Mouse (Mus musculus): Measurements from ENCODE around the gene Smad6.

The Smad6 gene

DNA sequence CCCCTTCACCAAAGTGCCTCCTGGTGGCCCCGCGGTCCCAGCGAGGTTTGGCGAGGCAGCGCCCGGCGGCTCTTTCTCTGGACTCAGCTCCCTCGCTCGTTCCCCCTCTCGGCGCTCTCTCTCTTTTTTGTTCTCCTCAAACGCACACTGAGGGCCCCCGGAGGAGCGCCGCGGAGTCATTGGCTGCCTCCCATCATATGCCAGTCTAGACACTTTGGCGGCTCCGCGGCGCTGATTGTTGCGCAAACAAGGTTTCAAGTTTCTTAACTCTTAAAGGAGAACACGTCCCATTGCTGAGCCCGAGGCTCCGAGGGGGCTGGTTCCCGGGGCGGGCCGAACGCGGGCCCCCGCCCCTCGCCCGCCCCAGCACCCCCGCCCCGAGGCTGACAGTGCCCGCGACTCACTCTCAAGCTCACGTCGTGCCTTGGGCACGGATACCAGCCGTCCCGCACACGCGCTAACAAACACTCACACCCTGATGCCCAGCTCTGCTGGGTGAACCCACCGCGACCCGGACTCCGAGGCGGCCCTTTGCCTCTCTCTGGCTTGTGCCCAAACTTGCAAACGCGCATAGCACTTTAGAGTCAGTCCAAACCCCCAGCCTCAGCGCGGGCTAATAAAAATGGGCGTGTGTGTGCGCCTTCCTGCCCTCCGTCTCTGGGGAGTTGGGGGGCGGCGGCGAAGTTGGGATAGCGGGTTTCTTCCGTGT is at the start of gene Smad6:
TSS of gene Smad6 (minus strand) at position 207 of the 709 bp plus-strand sequence.
- peak; percentile 59 for DNase-seq (ENCODE audit: low read depth, low spot score)
- H3K36me3 ChIP-seq (ENCODE audit: control insufficient read depth, insufficient read depth, low read length, poor library complexity, severe bottlenecking), result no peaks in the 10 kb centered on the region
- H3K27me3 ChIP-seq (ENCODE audit: control insufficient read depth, insufficient read depth, low read length, poor library complexity, severe bottlenecking), result peaks cover under 1% of the 10 kb centered on the region; the same call in 1 of the 2 replicates

DNA sequence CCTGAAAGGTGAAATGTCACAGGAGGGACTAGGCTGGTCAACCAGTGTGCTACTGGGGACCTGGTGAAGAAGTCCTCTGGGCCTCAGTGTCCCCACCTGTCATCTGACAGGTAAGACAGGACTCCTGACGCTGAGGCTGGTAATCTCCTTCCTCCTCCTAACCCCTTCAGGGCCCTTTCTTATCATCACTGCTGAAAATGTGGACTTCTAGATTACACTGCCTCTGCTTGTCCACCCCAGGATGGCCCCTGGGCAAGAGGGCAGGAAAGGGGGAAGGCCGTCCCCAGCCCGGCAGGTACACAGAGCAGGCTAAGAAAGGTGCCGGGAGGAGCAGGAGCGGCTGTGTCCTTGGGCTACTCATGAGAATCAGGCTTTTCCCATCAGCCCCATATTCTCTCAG is 48.8 kb upstream of the Smad6 start:
- Histone ChIP-seq H3K27me3 (ENCODE audit: control insufficient read depth, insufficient read depth, low read length, poor library complexity, severe bottlenecking) (no peaks in the 10 kb centered on the region), H3K36me3 (ENCODE audit: control insufficient read depth, insufficient read depth, low read length, poor library complexity, severe bottlenecking) (no peaks in the 10 kb centered on the region)
- DNase-seq (ENCODE audit: low read depth, low spot score), result no peak

DNA sequence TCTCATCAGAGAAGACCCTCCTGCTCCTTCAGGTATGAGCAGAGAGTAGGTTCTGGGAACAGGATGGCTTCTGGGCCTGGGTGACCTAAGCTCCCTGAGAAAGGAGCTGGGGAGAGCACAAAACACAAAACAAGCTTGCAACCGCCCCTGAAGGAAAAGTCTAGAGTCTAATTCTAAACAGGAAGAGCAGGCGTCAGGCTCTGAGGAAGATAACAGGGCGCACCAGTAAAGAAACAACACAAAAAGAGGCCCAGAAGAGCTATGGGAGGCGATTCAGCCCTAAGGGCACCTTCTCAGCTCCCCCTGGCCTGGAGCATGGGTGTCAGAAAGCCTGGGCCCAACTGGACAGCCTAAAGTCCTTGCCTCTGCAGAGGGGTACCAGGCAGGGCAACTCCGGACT is 47.3 kb upstream of the Smad6 start:
- H3K36me3 ChIP-seq (ENCODE audit: control insufficient read depth, insufficient read depth, low read length, poor library complexity, severe bottlenecking), result no peaks in the 10 kb centered on the region
- no peak for DNase-seq (ENCODE audit: low read depth, low spot score)
- no peaks in the 10 kb centered on the region for H3K27me3 ChIP-seq (ENCODE audit: control insufficient read depth, insufficient read depth, low read length, poor library complexity, severe bottlenecking)

DNA sequence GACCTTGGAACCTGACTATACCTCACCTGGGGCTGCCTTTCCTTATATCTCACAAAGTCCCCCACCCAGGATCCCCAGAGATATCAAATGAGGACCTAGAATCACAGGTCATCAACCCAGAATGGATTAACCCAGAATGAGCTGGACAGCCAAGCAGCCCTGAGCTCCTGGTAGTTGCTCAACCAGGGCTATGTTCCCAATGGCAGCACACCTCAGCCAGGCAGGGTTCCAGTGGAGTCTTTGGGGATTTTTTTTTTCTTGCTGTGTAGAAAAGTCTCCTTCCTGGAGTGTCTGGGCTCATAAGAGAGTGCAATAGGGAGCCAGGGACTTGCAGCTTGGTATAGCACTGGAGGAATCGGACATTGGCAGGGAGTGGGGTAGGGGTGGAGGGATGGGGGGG is 46.7 kb upstream of the Smad6 start:
- Histone ChIP-seq H3K27me3 (ENCODE audit: control insufficient read depth, insufficient read depth, low read length, poor library complexity, severe bottlenecking) (no peaks in the 10 kb centered on the region), H3K36me3 (ENCODE audit: control insufficient read depth, insufficient read depth, low read length, poor library complexity, severe bottlenecking) (no peaks in the 10 kb centered on the region)
- DNase-seq (ENCODE audit: low read depth, low spot score), result no peak

DNA sequence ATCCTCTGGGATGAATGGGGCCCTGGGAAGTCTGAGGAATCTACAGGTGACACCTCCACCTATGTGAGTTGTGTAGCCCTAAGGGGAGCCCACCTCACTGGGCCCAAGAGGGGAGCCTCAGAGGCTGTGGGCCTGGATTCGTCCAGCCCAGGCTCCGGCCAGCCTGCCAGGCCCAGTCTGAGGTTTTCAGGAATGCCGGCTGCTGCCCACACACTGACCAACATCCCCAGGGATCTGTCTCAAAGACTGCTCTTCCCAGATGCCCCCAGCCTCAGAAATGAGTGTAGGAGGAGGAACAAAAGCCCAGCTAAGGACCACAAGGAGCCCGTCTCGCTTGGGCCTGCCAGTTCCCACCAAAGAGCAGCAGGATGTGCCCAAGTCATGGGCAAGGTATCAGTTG is 45.9 kb upstream of the Smad6 start:
- Histone ChIP-seq H3K36me3 (ENCODE audit: control insufficient read depth, insufficient read depth, low read length, poor library complexity, severe bottlenecking) (no peaks in the 10 kb centered on the region), H3K27me3 (ENCODE audit: control insufficient read depth, insufficient read depth, low read length, poor library complexity, severe bottlenecking) (no peaks in the 10 kb centered on the region)
- no peak for DNase-seq (ENCODE audit: low read depth, low spot score)

DNA sequence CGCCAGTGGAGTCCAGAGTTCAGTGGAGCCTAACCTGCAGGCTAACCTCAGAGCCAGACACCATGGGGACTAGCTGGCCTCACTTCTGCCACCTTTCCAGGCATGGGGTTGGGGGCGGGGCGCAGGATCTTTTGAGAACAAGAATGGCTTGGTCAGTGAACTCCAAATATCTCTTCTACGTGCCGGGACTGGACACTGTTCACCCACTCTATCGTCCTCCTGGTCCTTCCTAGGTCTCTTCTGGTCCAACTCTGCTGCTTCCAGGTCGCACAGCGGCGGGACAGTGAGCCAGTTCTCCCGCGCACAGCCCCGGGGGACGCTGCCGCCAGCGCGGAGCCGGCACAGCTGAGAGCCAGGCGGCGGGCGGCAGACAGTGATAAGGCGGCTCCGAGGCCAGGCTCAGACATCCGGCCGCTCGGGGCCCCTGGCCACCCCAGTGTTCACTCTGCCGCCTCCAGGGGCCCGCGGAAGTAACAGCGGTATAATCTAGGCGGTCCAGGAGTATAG is 38.2 kb upstream of the Smad6 start:
- Histone ChIP-seq H3K27me3 (ENCODE audit: control insufficient read depth, insufficient read depth, low read length, poor library complexity, severe bottlenecking) (no peaks in the 10 kb centered on the region), H3K36me3 (ENCODE audit: control insufficient read depth, insufficient read depth, low read length, poor library complexity, severe bottlenecking) (no peaks in the 10 kb centered on the region)
- peak; percentile 39 for DNase-seq (ENCODE audit: low read depth, low spot score)

DNA sequence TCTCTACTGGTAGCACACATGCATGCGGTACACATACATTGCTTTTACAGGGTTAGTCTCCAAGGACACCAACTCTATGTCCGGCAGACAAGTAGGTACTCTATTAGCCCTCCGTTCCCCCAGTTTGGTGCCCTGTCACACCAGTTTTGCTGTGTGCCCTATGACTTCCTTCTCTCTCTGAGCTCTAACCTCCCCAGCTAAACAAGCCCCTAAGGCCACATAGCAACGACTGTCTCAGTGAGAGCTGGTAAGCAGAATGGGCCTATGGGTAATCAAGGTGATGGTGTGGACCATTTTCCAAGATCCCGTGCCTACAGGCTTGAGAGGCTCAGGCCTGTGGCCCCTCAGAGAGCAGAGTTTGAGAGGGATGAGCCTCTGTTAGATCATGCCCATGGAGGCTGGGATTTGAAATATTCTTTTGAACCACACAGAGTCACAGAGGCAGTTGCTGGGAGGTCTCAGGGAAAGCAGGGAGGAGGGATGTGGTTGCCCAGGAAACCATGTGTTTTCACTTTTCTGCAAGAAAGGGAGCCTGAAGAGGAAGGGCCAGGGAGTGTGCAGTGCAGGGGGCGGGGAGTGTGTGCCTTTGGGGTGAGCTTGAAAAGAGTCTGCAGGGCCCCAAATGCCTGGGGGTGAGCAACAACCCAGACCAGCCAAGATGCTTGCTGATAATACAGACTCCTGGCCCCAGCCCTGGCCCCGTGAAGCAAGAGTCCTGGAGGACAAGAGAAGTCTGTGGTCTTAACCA is 36.2 kb upstream of the Smad6 start:
- Histone ChIP-seq H3K36me3 (ENCODE audit: control insufficient read depth, insufficient read depth, low read length, poor library complexity, severe bottlenecking) (no peaks in the 10 kb centered on the region), H3K27me3 (ENCODE audit: control insufficient read depth, insufficient read depth, low read length, poor library complexity, severe bottlenecking) (no peaks in the 10 kb centered on the region)
- DNase-seq (ENCODE audit: low read depth, low spot score), result no peak

DNA sequence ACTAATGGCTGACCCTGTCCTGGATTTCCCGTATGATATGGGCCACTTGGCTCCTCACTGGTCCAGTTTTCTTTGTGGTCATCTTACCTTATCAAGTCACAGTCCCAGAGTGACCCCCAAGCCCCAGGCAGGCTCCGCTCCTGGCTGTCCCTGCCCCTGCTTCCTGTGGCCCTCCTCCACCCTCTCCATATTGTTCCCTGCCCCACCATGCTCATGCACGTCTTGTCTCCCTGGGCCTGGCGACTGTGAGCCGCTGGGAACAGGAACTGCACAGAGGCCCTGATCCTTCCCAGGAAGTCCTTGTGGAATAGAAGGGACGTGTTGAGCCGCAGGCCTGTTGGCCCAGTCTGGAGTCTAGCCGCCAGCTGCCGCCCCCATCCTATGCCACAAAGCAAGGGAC is 33.3 kb upstream of the Smad6 start:
- Histone ChIP-seq H3K27me3 (ENCODE audit: control insufficient read depth, insufficient read depth, low read length, poor library complexity, severe bottlenecking) (no peaks in the 10 kb centered on the region), H3K36me3 (ENCODE audit: control insufficient read depth, insufficient read depth, low read length, poor library complexity, severe bottlenecking) (no peaks in the 10 kb centered on the region)
- DNase-seq (ENCODE audit: low read depth, low spot score), result no peak

DNA sequence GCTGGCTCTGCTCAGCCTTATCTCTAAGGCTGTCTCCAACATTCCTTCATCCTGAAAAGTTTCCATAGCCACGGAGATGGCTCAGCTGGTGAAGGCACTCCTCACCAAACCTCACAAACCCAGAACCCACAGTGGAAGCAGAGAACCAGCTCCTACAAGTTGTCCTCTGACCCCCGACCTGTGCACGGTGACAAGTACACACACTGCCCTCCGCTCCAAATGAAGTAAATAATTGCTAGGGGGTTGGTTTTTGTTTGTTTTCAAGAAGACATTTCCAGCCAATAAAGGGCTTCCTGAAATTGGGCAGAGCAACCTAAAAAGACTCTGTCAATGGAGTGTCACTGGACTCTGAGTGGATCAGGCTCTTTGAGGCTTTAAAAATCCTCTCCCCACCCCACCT is 31.9 kb upstream of the Smad6 start:
- Histone ChIP-seq H3K36me3 (ENCODE audit: control insufficient read depth, insufficient read depth, low read length, poor library complexity, severe bottlenecking) (no peaks in the 10 kb centered on the region), H3K27me3 (ENCODE audit: control insufficient read depth, insufficient read depth, low read length, poor library complexity, severe bottlenecking) (no peaks in the 10 kb centered on the region)
- DNase-seq (ENCODE audit: low read depth, low spot score), result no peak

DNA sequence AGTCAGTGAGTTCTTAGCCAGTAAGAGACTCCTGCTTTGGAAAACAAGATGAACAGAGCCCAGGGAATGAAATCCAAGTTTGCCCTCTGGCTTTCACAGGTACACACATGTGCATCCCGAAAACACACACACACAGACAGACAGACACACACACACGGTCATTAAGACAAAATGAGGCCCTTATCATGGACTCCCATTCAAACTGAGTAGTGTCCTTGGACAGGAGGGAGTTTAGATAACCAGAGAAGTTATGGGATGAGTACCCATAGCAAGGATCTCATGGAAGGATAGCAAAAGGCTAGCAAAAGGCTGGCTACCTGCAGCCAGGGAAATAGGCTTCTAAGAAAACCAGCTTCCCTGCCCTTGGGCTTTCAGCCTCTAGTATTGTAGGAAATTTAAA is 29.4 kb upstream of the Smad6 start:
- DNase-seq (ENCODE audit: low read depth, low spot score), result no peak
- H3K36me3 ChIP-seq (ENCODE audit: control insufficient read depth, insufficient read depth, low read length, poor library complexity, severe bottlenecking), result no peaks in the 10 kb centered on the region
- H3K27me3 ChIP-seq (ENCODE audit: control insufficient read depth, insufficient read depth, low read length, poor library complexity, severe bottlenecking), result no peaks in the 10 kb centered on the region

DNA sequence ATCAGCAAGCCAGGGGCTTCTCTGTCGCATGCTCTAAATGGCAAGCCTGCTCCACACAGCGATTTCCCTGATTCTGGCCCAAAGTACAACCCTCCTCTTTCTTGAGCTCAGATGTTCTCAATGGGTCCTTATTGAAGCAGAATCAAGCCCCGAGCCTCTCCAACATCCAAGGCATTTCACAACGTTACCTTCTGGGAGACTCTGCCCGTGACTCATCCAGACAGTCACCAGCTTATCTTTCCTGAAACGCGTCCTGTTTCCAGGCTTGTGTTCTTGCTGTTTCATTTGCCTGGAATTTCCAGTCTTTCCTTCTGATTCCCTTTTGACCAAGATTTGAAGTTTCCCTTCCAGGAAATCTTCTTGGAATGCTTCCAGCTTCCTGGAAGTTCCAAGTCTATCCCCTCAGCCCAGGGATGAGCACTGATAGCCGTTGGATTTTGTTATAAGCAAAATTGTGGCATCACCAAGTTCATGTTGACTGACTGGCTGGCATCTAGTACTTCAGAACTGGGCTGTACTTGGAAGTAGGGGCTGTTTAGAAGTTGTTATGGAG is 28.7 kb upstream of the Smad6 start:
- no peak for DNase-seq (ENCODE audit: low read depth, low spot score)

DNA sequence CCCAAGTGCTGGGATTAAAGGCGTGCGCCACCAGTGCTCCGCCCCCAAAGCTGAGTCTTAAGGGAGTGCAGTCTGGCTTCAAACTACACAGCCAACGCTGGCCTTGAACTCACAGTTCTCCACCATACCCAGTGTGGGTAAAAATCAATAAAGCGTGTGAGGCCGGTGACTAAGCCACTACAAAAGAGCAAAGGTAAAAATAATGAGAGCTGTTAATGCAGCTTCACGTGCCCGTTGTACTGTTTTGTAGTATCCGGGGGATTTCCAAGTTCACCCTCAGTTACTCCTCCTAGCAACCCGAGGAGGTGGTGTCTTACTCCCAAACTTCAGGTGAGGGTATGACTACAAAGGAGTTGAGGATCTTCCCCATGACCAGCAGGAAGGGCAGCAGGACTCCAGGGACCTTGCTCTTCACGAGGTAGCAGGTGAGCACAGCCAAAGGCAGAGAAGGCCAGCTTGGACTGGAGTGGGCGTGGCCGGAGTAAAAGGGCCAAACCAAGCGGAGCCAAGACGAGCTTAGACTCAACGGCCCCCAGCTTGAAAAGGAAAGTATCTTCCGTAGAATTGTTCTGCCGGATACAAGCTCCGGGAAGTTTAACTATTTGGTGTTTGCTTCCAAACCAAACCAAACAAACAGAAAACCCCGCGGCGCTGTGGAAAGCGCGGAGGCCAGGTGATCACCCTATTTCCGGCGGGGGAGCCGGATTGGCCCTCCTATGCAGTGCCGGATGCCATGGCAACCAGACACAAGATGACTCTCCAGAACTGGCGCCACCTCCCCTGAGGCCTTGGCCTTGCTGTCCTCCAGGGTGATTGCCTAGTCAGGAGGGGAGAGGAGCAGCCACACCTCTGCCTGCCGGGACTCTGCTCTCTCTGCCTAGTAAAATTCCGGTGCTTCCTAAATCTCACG is 27.9 kb upstream of the Smad6 start:
- no peaks in the 10 kb centered on the region for H3K36me3 ChIP-seq (ENCODE audit: control insufficient read depth, insufficient read depth, low read length, poor library complexity, severe bottlenecking)
- H3K27me3 ChIP-seq (ENCODE audit: control insufficient read depth, insufficient read depth, low read length, poor library complexity, severe bottlenecking), result no peaks in the 10 kb centered on the region
- DNase-seq (ENCODE audit: low read depth, low spot score), result peak; percentile 81

More for the DNA sequence above, 28.7 kb upstream of the Smad6 start:
- Histone ChIP-seq H3K27me3 (ENCODE audit: control insufficient read depth, insufficient read depth, low read length, poor library complexity, severe bottlenecking) (no peaks in the 10 kb centered on the region), H3K36me3 (ENCODE audit: control insufficient read depth, insufficient read depth, low read length, poor library complexity, severe bottlenecking) (no peaks in the 10 kb centered on the region)

DNA sequence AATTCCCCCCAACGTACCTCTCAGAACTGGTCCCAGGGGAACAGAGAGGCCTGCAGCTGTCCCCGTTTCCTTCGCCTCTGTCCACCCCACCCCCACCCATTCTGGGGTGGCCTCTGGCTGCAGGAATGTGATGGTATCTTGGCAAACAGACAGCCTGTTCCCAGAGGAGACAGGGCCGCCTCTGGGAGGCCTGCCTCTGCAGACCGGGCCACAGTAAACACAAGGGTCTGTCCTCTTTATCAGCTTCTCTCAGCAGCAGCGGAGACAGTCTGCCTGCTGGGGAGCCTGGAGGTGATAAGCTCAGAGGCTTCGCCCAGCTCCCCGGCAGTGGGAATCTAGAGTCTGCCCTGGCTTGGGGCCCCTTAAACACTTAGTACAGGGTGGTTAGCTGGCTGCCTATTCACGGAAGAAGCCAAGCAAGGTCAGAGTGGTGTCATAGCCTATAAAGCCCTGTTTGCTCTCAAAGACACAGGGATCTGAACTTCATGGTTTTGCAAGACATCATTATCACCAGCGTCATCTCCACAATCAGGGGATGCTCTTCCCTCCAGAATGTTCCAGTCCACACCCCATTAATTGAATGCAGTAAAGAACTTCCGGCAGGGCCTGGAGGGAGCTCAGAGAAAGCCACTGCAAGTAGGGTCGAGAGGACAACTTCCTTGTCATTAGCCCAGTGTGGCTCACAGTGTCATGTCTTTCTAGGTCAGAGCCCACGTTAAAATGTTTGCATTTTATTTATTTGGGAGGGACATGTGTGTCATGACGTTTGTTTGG is 23.4 kb upstream of the Smad6 start:
- H3K27me3 ChIP-seq (ENCODE audit: control insufficient read depth, insufficient read depth, low read length, poor library complexity, severe bottlenecking), result no peaks in the 10 kb centered on the region
- DNase-seq (ENCODE audit: low read depth, low spot score), result peak; percentile 15
- no peaks in the 10 kb centered on the region for H3K36me3 ChIP-seq (ENCODE audit: control insufficient read depth, insufficient read depth, low read length, poor library complexity, severe bottlenecking)

DNA sequence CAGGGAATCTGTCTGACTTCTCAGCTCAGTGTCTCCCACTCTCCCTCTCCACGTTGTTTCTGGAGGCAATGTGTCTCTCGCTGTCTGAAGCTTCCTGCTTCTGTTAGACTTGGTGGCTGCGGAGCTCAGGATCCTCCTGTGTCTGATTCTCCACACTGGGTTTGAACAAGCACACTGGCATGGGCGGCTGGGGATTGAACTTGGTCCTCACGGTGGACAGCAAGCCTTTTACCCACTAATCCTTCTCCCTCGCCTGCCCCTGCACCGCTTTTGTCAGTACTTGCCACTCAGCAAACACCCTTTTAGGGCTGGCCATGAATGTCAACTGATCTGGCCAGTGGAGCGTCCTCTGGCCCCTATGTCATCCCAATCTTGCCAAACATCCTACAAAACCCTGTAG is 22.5 kb upstream of the Smad6 start:
- no peak for DNase-seq (ENCODE audit: low read depth, low spot score)
- H3K36me3 ChIP-seq (ENCODE audit: control insufficient read depth, insufficient read depth, low read length, poor library complexity, severe bottlenecking), result no peaks in the 10 kb centered on the region
- no peaks in the 10 kb centered on the region for H3K27me3 ChIP-seq (ENCODE audit: control insufficient read depth, insufficient read depth, low read length, poor library complexity, severe bottlenecking)

Measured in splenic B cell, adult 2 months (primary cell).